Mouse (Mus musculus): Measurements from ENCODE around the gene Mdga2.

Gene Mdga2

GRCm38 (mm10) chr12:67222221-67223025 lies at the start of gene Mdga2:
Gene Mdga2, minus strand, starts transcription at chr12:67222549.
- peak; percentile 92 for DNase-seq

- no peak for DNase-seq
These were observed 45.1 kb upstream of the Mdga2 start for GRCm38 (mm10) chr12:67267409-67267808.

- no peak for DNase-seq
These were observed 1.2 kb upstream of the Mdga2 start for GRCm38 (mm10) chr12:67223530-67223929.

- no peak for DNase-seq
These were observed 774 bp downstream of the Mdga2 start for GRCm38 (mm10) chr12:67221329-67222220.

- peak; percentile 94 for DNase-seq
These were observed 1.6 kb downstream of the Mdga2 start for GRCm38 (mm10) chr12:67220641-67221231.

GRCm38 (mm10) chr12:67220041-67220440 lies 2.3 kb downstream of the Mdga2 start:
- DNase-seq = no peak

- DNase-seq = no peak
These were observed 2.8 kb downstream of the Mdga2 start for GRCm38 (mm10) chr12:67219564-67219963.

GRCm38 (mm10) chr12:67212801-67213200 lies 9.5 kb downstream of the Mdga2 start:
- no peak for DNase-seq

GRCm38 (mm10) chr12:67178155-67178554 lies 44.2 kb downstream of the Mdga2 start:
- no peak for DNase-seq

- DNase-seq = no peak
These were observed 65.6 kb downstream of the Mdga2 start for GRCm38 (mm10) chr12:67156569-67157237.

- DNase-seq = no peak
These were observed 69.3 kb downstream of the Mdga2 start for GRCm38 (mm10) chr12:67153077-67153476.

- peak; percentile 80 for DNase-seq
These were observed 80.7 kb downstream of the Mdga2 start for GRCm38 (mm10) chr12:67141605-67142004.

- DNase-seq = no peak
These were observed 82.2 kb downstream of the Mdga2 start for GRCm38 (mm10) chr12:67140131-67140530.

- no peak for DNase-seq
These were observed 94.9 kb downstream of the Mdga2 start for GRCm38 (mm10) chr12:67127457-67127856.

- no peak for DNase-seq
These were observed 98.5 kb downstream of the Mdga2 start for GRCm38 (mm10) chr12:67123874-67124273.

GRCm38 (mm10) chr12:67118652-67119515 lies 103.5 kb downstream of the Mdga2 start:
- DNase-seq = no peak

GRCm38 (mm10) chr12:67104171-67104570 lies 118.2 kb downstream of the Mdga2 start:
- DNase-seq = no peak

- no peak for DNase-seq
These were observed 127.9 kb downstream of the Mdga2 start for GRCm38 (mm10) chr12:67094414-67094813.

GRCm38 (mm10) chr12:67090420-67090965 lies 131.9 kb downstream of the Mdga2 start:
- DNase-seq = no peak

- no peak for DNase-seq
These were observed 163.0 kb downstream of the Mdga2 start for GRCm38 (mm10) chr12:67059136-67060014.
